Comparison of ENCODE assay signal across 24 mouse cellular contexts in genomic region chr4:34831496-34831895, GRCm38 (mm10).
"Had no signal": no experiment of that assay in that cellular context is flagged by ENCODE, and none has a peak within 500 bp of the region (broad histone marks: within the 10 kb centered on the region; RNA-seq: fewer than 3 reads in every experiment).

No protein-coding gene starts in this region.

- H3K9ac ChIP-seq: liver, embryonic 13.5 days; liver, embryonic 15.5 days; liver, postnatal 0 days; lung, embryonic 15.5 days; midbrain, embryonic 13.5 days; midbrain, embryonic 15.5 days; neural tube, embryonic 12.5 days; stomach, embryonic 15.5 days had no signal

- H3K4me3 ChIP-seq: liver, embryonic 13.5 days; liver, embryonic 15.5 days; lung, embryonic 15.5 days; megakaryocyte, embryonic 14.5 days; midbrain, embryonic 13.5 days; midbrain, embryonic 15.5 days; neural tube, embryonic 12.5 days; stomach, embryonic 15.5 days had no signal

- H3K27ac ChIP-seq: liver, embryonic 13.5 days; liver, embryonic 15.5 days; lung, embryonic 15.5 days; macrophage; midbrain, embryonic 13.5 days; midbrain, embryonic 15.5 days; neural tube, embryonic 12.5 days; stomach, embryonic 15.5 days; stomach, postnatal 0 days had no signal

- H3K4me2 ChIP-seq: liver, embryonic 13.5 days; liver, embryonic 15.5 days; lung, embryonic 15.5 days; midbrain, embryonic 11.5 days; midbrain, embryonic 13.5 days; midbrain, embryonic 15.5 days; neural tube, embryonic 12.5 days; stomach, embryonic 15.5 days had no signal

- H3K4me1 ChIP-seq: liver, embryonic 13.5 days; liver, embryonic 15.5 days; lung, embryonic 15.5 days; megakaryocyte, embryonic 14.5 days; midbrain, embryonic 13.5 days; midbrain, embryonic 15.5 days; neural tube, embryonic 12.5 days; stomach, embryonic 15.5 days had no signal

- DNase-seq: liver, embryonic 13.5 days; liver, postnatal 0 days; lung, adult 2 months; lung, postnatal 14 days; lung, postnatal 36 days; retina, postnatal 1 day; right cerebral cortex, adult 18-20 months; right cerebral cortex, postnatal 25 days; right cerebral cortex, postnatal 4 days; spleen, adult 18-20 months; thymus, adult 18-20 months; thymus, postnatal 14 days; thymus, postnatal 36 days had no signal

- ATAC-seq: liver, postnatal 0 days; lung, postnatal 0 days; midbrain, embryonic 13.5 days; midbrain, embryonic 15.5 days had no signal

- H3K27me3 ChIP-seq: liver, embryonic 13.5 days; liver, embryonic 15.5 days; lung, embryonic 15.5 days; megakaryocyte, embryonic 14.5 days; midbrain, embryonic 13.5 days; midbrain, embryonic 15.5 days; neural tube, embryonic 12.5 days; stomach, embryonic 15.5 days had no signal

- H3K9me3 ChIP-seq: liver, embryonic 13.5 days; liver, embryonic 15.5 days; lung, embryonic 15.5 days; megakaryocyte, embryonic 14.5 days; midbrain, embryonic 13.5 days; midbrain, embryonic 15.5 days; neural tube, embryonic 12.5 days; stomach, embryonic 15.5 days had no signal
